Mouse (Mus musculus): ENCODE data around the gene Adamts4. TPM values are rescaled to one million over a fixed set of nuclear protein-coding genes. Genes with fewer than 3 reads are reported as not detected.
A peak's percentile ranks its signal among the peaks of the same experiment; 100 is the strongest.

The Adamts4 gene
- total and polyA plus RNA-seq, 2 experiments: 0.09 to 0.37 TPM

GRCm38 (mm10) chr1:171285096-171285892, 35.1 kb downstream of the Adamts4 start:
- no peaks in the 10 kb centered on the region for H3K27me3 ChIP-seq (ENCODE audit: control insufficient read depth, insufficient read depth, low read length)
- H3K36me3 ChIP-seq (ENCODE audit: control insufficient read depth, insufficient read depth, low read length): peaks cover 10% of the 10 kb centered on the region
- H3K9ac ChIP-seq (ENCODE audit: low read depth, low read length): no peak overlapping the region
- no peak overlapping the region for H3K27ac ChIP-seq (replicated peaks; ENCODE audit: insufficient read depth, low read depth, low read length)
- DNase-seq (ENCODE audit: extremely low read depth, low read depth, low spot score): no peak
- TF ChIP-seq POLR2A (IDR thresholded peaks at IDR 0.05; ENCODE audit: extremely low read depth, insufficient read depth, low read length): no peak
- H3K4me3 ChIP-seq (ENCODE audit: insufficient read depth, low read depth, low read length): no peak overlapping the region
- H3K79me2 ChIP-seq (ENCODE audit: control insufficient read depth, insufficient read depth, low read length): peaks cover 7% of the 10 kb centered on the region; the same call in 1 of the 2 replicates
- peaks cover 4% of the 10 kb centered on the region for H3K4me1 ChIP-seq (ENCODE audit: control insufficient read depth, insufficient read depth, low read length)
- WGBS: 86% methylated on average over 20 of the region's 20 CpGs

- TF ChIP-seq POLR2A (IDR thresholded peaks at IDR 0.05; ENCODE audit: extremely low read depth, insufficient read depth, low read length) (no peak), CTCF (IDR thresholded peaks at IDR 0.05; ENCODE audit: low read depth, low read length) (no peak)
- H3K4me3 ChIP-seq (ENCODE audit: insufficient read depth, low read depth, low read length): no peak overlapping the region
- H3K79me2 ChIP-seq (ENCODE audit: control insufficient read depth, insufficient read depth, low read length): peaks cover 7% of the 10 kb centered on the region; the same call in 1 of the 2 replicates
- no peak overlapping the region for H3K27ac ChIP-seq (replicated peaks; ENCODE audit: insufficient read depth, low read depth, low read length)
- DNase-seq (ENCODE audit: extremely low read depth, low read depth, low spot score): no peak
- no peak overlapping the region for H3K9ac ChIP-seq (ENCODE audit: low read depth, low read length)
- H3K36me3 ChIP-seq (ENCODE audit: control insufficient read depth, insufficient read depth, low read length): peaks cover 10% of the 10 kb centered on the region
- WGBS: 91% methylated on average over 19 of the region's 19 CpGs
- peaks cover 3% of the 10 kb centered on the region for H3K4me1 ChIP-seq (ENCODE audit: control insufficient read depth, insufficient read depth, low read length)
- H3K27me3 ChIP-seq (ENCODE audit: control insufficient read depth, insufficient read depth, low read length): no peaks in the 10 kb centered on the region
Observed at GRCm38 (mm10) chr1:171286517-171286916, 36.3 kb downstream of the Adamts4 start.

- peak; percentile 67; the same call in 1 of the 2 replicates for TF ChIP-seq POLR2A (IDR thresholded peaks at IDR 0.05; ENCODE audit: extremely low read depth, insufficient read depth, low read length)
- TF ChIP-seq CTCF (IDR thresholded peaks at IDR 0.05; ENCODE audit: low read depth, low read length): no peak
- DNase-seq (ENCODE audit: extremely low read depth, low read depth, low spot score): peak; percentile 69
- Histone ChIP-seq H3K27ac (replicated peaks; ENCODE audit: insufficient read depth, low read depth, low read length) (peak within 1 kb of the TSS; percentile 75), H3K79me2 (ENCODE audit: control insufficient read depth, insufficient read depth, low read length) (peaks cover 9% of the 10 kb centered on the region; the same call in 1 of the 2 replicates), H3K36me3 (ENCODE audit: control insufficient read depth, insufficient read depth, low read length) (peaks cover 10% of the 10 kb centered on the region), H3K4me1 (ENCODE audit: control insufficient read depth, insufficient read depth, low read length) (peaks cover 3% of the 10 kb centered on the region), H3K9ac (ENCODE audit: low read depth, low read length) (peak within 1 kb of the TSS; percentile 97), H3K27me3 (ENCODE audit: control insufficient read depth, insufficient read depth, low read length) (no peaks in the 10 kb centered on the region), H3K4me3 (ENCODE audit: insufficient read depth, low read depth, low read length) (peak within 1 kb of the TSS; percentile 93)
- under 1% methylated on average over 49 of the region's 49 CpGs for WGBS
Observed at GRCm38 (mm10) chr1:171287136-171288081, 37.2 kb downstream of the Adamts4 start, which contains the start of gene Usp21. Usp21 (minus strand) TSS chr1:171287991.

- H3K79me2 ChIP-seq (ENCODE audit: control insufficient read depth, insufficient read depth, low read length): peaks cover 13% of the 10 kb centered on the region; the same call in 1 of the 2 replicates
- H3K4me3 ChIP-seq (ENCODE audit: insufficient read depth, low read depth, low read length): no peak overlapping the region
- H3K27ac ChIP-seq (replicated peaks; ENCODE audit: insufficient read depth, low read depth, low read length): no peak overlapping the region
- no peaks in the 10 kb centered on the region for H3K27me3 ChIP-seq (ENCODE audit: control insufficient read depth, insufficient read depth, low read length)
- peaks cover 10% of the 10 kb centered on the region for H3K36me3 ChIP-seq (ENCODE audit: control insufficient read depth, insufficient read depth, low read length)
- WGBS: 66% methylated on average over 4 of the region's 4 CpGs
- H3K9ac ChIP-seq (ENCODE audit: low read depth, low read length): no peak overlapping the region
- TF ChIP-seq CTCF (IDR thresholded peaks at IDR 0.05; ENCODE audit: low read depth, low read length) (no peak), POLR2A (IDR thresholded peaks at IDR 0.05; ENCODE audit: extremely low read depth, insufficient read depth, low read length) (no peak)
- DNase-seq (ENCODE audit: extremely low read depth, low read depth, low spot score): no peak
- H3K4me1 ChIP-seq (ENCODE audit: control insufficient read depth, insufficient read depth, low read length): peaks cover 3% of the 10 kb centered on the region
Observed at GRCm38 (mm10) chr1:171288328-171288727, 38.1 kb downstream of the Adamts4 start.

GRCm38 (mm10) chr1:171293351-171293750, 43.1 kb downstream of the Adamts4 start:
- no peak for TF ChIP-seq POLR2A (IDR thresholded peaks at IDR 0.05; ENCODE audit: extremely low read depth, insufficient read depth, low read length)
- no peak for TF ChIP-seq CTCF (IDR thresholded peaks at IDR 0.05; ENCODE audit: low read depth, low read length)
- 50% methylated on average over 3 of the region's 3 CpGs for WGBS
- H3K4me1 ChIP-seq (ENCODE audit: control insufficient read depth, insufficient read depth, low read length): no peaks in the 10 kb centered on the region
- peak; percentile 53 for DNase-seq (ENCODE audit: extremely low read depth, low read depth, low spot score)
- no peaks in the 10 kb centered on the region for H3K27me3 ChIP-seq (ENCODE audit: control insufficient read depth, insufficient read depth, low read length)
- peaks cover 6% of the 10 kb centered on the region; the same call in 1 of the 2 replicates for H3K79me2 ChIP-seq (ENCODE audit: control insufficient read depth, insufficient read depth, low read length)
- no peak overlapping the region; the same call in 1 of the 2 replicates for H3K27ac ChIP-seq (replicated peaks; ENCODE audit: insufficient read depth, low read depth, low read length)
- no peak overlapping the region for H3K9ac ChIP-seq (ENCODE audit: low read depth, low read length)
- peak overlapping the region; percentile 84; the same call in 1 of the 2 replicates for H3K4me3 ChIP-seq (ENCODE audit: insufficient read depth, low read depth, low read length)
- peaks cover 10% of the 10 kb centered on the region for H3K36me3 ChIP-seq (ENCODE audit: control insufficient read depth, insufficient read depth, low read length)

All from liver, adult 2 months (tissue).